Mouse (Mus musculus): Measurements from ENCODE around the gene Hmx2.

The Hmx2 gene

DNA sequence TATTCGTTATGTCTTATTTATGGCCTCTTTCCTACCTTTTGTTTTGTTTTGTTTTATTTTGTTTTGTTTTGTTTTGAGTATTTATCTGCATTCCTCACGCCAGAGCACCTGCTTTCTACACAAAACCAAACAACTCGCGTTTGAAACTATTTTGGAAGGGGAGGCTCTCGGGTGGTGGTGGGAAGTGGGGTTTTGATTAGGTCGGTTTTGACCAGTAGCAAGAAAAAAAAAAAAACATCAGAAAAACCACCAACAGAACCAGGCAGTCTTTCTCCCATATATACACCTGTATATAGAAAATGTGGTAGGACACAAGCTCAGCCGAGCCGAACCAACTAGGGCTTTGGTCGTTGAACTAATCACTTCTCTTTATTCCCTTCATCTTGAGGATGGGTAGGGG, 7.5 kb downstream of the Hmx2 start:
- in situ Hi-C loops (cut with MboI, MseI): loop anchor here (25.0 kb wide), 2 partner anchors 1044 to 1381 kb away; partner anchors contain the start of genes Ate1 and Zranb1

DNA sequence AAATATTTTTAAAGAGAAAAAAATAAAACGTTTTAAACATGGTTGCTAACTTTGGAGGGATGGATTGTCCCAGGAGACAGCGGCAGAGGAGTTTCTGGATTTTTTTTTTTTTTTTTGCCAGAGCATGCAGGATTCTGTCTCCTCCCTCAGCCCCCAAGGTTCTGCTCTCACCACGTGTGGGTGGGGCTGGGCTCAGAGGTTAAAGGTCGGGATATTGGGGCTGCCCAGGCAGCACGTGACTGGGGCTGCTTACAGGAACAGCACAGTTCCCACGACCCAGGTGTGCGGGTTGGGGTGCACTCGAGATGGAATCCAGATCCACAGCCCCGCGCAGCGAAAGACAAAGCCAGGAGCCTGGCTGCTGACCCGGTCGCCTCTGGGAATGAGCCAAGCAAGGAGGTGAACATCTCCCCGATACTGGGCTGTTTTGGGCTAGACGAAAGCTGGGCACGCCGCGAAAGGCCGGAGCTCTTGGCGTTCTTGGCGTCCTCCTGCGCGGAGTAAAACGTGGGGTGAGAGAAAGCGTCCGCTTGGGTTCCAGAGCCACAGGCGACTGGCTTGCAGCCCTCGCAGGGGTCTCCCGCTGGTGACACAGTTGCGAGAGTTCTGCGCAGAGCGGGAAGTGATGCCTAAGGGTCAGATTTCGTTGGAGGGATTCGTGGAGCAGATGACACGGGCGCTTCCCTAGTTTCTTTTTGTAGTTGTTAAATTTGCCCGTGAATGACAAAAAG, 8.1 kb downstream of the Hmx2 start:
- in situ Hi-C loops (cut with MboI, MseI): loop anchor here (25.0 kb wide), 2 partner anchors 1044 to 1381 kb away; partner anchors contain the start of genes Ate1 and Zranb1

DNA sequence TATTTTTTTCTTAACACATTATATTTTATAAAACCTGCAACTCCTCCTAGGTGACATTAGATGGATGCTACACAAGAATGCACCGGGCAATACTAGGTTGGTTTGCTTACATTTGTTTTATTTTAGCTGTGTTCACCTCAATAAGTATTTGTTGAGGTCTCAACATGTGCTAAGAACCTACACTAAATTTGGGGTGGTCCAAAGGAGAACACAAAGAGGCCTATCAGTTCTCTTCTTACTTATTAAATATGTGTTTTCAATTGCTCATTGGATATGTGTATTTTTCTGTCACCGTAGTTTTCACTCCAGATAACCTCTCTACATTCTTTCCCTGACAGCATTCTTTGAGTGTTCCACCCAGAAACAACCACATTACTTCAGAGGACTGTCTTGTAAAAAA, 9.2 kb downstream of the Hmx2 start:
- in situ Hi-C loops (cut with MboI, MseI): loop anchor here (25.0 kb wide), 2 partner anchors 1045 to 1380 kb away; partner anchors contain the start of genes Ate1 and Zranb1

DNA sequence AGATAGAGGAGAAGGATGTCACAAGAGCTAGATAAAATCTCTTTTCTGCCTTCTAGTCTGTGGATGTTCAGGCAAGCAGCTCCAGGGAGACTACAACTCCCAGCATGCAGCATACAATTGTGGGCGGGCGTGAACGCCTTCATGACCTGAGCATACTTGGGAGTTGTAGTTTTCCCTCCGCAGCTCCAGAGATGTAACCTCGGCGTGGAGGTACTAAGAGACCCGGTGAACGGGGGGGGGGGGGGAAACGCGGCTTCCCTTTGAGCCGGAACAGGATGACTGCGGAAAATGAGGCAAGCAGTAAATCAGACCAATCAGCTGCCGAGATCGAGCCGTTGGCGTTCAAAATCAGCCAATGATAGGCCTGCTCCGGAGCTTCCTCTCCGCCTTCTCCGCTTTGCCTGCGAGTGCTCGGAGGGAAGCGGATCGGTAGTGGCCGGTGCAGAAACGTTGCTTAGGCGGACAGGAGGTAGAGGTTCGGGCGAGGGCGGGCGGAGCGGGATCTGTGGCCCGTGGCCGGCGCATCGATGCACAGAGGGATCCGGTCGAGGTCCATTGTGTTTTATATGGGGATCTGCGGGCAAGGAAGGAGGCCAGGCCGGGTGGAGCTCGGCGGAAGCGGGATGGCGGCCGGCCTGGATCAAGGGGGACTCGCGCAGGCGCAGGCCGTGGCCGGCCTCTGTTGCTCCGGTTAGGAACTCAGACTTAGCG, 11.6 kb downstream of the Hmx2 start, which contains the start of gene Bub3:
Gene Bub3 (plus strand): TSS at position 237 of the 711 bp plus-strand sequence.
- in situ Hi-C loops (cut with MboI, MseI): loop anchor here (25.0 kb wide), 2 partner anchors 1048 to 1377 kb away; partner anchors contain the start of genes Ate1 and Zranb1

DNA sequence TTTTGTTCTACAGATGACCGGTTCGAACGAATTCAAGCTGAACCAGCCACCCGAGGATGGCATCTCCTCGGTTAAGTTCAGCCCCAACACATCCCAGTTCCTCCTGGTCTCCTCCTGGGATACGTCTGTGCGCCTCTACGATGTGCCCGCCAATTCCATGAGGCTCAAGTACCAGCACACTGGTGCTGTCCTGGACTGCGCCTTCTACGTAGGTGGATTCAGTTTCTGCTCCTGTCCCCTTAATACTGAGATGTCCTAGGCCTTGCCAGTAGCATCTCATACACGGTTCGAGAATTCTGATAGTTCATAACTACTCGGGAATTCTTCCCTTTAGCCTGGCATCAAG, 12.1 kb downstream of the Hmx2 start:
- in situ Hi-C loops (cut with MboI, MseI): loop anchor here (25.0 kb wide), 2 partner anchors 1048 to 1377 kb away; partner anchors contain the start of genes Ate1 and Zranb1

DNA sequence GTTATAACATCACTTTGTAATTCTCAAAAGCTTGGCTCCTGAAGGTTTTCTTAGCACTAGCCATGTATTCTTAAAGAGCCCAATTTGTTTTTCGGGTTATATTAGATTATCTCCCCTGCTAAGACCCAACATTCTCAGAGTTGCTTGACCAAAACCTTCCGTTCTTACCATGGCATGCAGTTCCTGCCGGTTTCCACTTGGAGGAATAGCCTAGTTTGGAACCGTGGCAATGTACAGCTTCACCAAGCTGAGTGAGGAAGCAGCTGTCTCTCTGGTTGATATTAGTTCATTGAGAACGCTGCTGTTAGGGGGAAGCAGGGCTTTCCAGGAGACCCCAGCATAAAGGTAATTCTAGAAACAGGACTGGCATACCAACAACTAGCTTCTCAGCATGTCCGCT, 26.7 kb downstream of the Hmx2 start:
- in situ Hi-C loops (cut with MboI, MseI): no loop called here

DNA sequence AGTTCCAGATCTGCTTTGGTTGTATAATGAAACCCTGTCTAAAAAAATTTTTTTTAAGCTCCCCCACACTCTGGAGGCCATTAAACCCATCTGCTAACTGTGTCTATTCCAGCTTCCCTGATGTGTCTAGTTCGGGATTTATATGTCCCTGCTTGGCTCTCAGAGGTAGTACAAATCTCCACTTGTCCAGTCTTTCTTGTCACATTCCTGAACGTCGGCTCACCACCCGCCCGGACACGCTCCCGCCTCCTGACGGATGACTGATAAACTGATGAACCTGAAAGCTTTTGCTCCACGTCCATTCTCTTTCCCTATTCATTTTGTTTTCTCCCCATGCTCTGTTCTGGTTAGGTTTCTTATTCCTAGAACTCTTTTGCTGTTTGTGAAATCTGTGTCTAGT, 33.6 kb downstream of the Hmx2 start:
- in situ Hi-C loops (cut with MboI, MseI): no loop called here

DNA sequence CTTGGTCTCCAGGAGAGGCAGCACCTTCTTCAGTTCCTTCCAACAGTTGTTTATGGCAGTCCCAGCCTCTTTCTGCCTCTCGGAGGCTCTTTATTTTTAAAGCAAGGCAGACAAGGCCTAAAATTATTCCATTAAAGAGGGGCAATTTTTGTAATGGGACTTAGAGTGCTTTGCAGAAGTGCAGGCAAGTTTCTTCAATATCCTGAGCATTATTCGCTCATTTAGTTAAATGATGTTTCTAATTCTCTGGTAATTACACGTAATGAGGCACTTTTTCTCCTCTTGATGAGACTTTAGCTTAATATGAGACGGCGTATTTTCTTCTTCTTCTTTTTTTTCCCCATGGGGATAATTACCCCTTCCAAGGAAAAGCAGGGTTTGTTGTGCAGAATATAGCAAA, 37.0 kb downstream of the Hmx2 start:
- in situ Hi-C loops (cut with MboI, MseI): no loop called here

DNA sequence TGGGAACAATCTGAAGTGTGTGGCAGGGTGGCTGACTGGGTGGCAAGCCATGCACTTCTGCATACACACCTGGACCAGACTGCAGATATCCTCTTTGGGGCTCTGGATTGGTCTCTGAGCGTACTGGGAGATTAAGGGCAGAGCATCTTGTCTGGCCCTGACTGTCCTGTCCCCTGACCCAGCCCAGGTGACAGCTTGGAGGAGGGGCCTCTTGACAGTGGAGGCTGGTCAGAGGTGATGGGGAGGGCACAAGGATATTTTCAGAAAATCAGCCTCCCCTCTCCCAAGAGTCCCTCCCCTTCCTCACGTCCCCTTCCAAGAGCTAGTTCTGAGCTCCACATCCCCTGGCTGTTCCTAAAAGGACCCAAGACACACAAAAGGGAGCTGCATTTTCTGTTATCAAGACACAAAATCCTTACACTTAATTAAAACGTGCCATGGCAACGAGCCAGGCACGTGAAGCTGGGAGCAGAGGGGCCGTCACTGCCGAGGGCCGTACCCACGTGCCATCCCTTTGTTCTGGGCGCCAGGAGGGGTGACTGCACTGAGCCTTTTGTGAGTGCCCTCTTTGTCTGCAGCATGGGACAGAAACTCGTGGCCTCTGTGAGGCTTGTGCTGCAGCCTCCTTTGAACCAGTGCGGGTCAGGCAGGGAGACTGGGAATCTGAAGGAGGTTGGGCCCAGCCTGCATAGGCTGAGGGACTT, 49.4 kb downstream of the Hmx2 start:
- in situ Hi-C loops (cut with MboI, MseI): no loop called here

DNA sequence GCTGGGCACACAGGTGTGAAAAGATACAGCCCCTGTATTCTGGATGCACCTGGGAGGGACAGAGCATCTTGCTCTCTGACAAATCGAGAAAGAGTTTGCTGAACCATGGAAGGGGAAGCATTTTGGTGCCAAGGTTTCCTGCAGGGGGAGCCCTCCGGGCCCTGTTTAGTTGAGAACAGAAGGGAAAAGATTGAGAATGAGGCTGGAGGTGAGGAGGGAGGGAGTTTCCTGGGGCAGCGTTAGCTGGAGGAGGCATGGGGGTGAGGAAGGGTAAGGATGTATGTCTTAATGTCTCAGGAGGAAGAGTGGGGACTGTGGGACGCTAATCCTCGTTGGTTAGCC, 49.9 kb downstream of the Hmx2 start:
- in situ Hi-C loops (cut with MboI, MseI): no loop called here

DNA sequence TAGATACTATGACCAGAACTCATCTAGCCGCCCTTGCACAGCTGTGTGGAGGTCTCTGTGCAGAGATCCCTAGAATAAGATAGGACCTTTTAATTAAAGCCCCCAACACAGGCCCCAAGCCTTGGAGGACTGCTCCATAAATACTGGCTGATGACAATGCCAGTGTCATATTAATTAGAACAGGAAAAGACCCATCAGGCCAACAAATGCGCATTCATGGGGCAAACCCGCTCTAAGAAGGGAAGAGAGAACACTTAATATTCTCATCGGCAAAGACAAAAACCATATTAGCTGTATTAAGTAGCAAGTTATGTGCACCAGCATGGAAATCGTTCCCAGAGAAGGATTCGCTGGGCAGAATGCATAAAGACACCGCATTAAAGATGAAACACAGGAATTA, 53.5 kb downstream of the Hmx2 start:
- in situ Hi-C loops (cut with MboI, MseI): no loop called here

DNA sequence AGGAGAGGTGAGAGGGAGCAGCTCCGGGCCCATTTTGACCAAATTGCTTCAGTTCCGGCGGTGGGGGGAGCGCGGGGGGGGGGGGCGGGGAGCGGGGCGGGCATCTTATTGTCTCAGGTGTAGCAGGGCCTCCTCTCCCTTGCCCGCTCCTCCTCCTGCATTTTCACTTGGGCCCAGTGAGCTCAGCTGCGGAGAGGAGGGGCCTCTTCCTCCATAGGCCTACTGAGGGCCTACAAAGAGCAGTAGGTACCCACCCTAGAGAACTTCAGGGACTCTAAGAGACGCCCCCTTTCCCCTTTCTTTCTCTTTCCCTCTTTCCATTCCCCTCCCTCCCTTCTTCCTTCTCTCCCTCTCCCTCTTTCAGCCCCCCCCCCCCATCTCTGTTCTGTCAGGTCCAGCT, 54.6 kb downstream of the Hmx2 start:
- in situ Hi-C loops (cut with MboI, MseI): no loop called here

DNA sequence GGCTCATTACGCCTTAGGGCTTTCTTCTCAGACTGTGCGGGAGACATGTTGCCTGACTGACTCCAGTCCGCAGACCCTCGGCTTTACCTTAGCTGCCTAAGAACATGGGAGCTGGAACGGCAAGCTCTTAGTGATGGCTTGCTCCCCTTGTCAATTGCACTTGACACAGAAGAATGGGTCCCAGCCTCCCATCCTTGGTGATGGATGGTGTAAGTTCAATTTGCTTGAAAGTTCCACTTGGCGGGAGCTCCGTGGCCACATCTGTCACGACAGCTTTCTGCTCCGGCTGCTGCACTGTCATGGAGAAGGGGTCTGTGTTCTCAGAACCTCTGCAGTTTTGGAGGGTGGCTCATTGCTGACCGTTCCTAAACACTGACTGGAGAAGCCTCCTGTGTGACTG, 56.4 kb downstream of the Hmx2 start:
- in situ Hi-C loops (cut with MboI, MseI): no loop called here

DNA sequence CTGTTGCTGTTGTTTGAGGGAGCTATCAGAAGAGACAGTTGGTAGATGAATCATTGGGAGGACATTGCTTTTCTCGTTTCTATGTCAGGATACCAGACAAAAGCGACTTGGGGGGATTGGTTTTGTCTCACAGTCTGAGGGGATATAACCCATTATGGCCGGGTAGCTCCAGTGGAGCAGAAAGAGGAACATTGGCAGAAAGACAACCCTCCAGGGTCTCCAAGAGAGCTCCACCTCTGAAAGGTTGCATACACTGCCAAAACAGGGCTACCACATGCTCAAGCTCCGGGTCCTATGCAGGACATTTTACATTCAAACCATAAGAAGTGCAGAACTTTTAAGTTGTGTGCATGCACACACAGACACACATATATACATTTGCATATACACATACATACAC, 56.9 kb downstream of the Hmx2 start:
- in situ Hi-C loops (cut with MboI, MseI): no loop called here

Data from T-helper 1 cell (primary cell).